Mouse (Mus musculus) macrophage (primary cell): ENCODE results near the gene Rps6ka6. TPM values are rescaled to one million over a fixed set of nuclear protein-coding genes. Genes with fewer than 3 reads are reported as not detected.

Experiments
- H3K27ac ChIP-seq: fragments of 350-480 bp; formaldehyde crosslinking; 2 replicates; pipeline ENCODE4 v1.9.0; 2021
- H3K36me3 ChIP-seq: fragments of 350-480 bp; formaldehyde crosslinking; 2 replicates; pipeline ENCODE4 v1.9.0; 2021; ENCODE audit errors: inconsistent target
- H3K4me3 ChIP-seq: fragments of 350-480 bp; formaldehyde crosslinking; 2 replicates; pipeline ENCODE4 v1.9.0; 2021; ENCODE audit errors: inconsistent target
- H3K79me2 ChIP-seq: fragments of 350-480 bp; formaldehyde crosslinking; 2 replicates; pipeline ENCODE4 v1.9.0; 2021; ENCODE audit errors: inconsistent target
- WGBS: methylation state at CpG from one replicate; pipeline ENCODE4 v1.1.7; 2026; ENCODE audit warnings: inconsistent platforms; ENCODE audit not compliant: missing documents; 5-methylcytosine and 5-hydroxymethylcytosine counted together
- polyA plus RNA-seq: library from polyadenylated mRNA; stranded (reverse); fragments of 250-400 nt; gene quantifications from 3 replicates; pipeline ENCODE4 v1.2.4, GENCODE M21; 2018; ENCODE audit warnings: inconsistent platforms
- total RNA-seq, 78 experiments: library from RNA; depleted of rRNA; stranded (reverse); fragments of 250-400 nt; gene quantifications; 1 replicate in 9 of 78; 2 replicates in 24 of 78; 3 replicates in 43 of 78; 4 replicates in 2 of 78; pipeline ENCODE4 v1.2.4; 2018; ENCODE audit warnings: inconsistent platforms in 56 of 78

The Rps6ka6 gene
- not detected for total RNA-seq (2018; cell fraction: chromatin; rRNA removed)
- not detected for total RNA-seq (2018; cell fraction: cytosol; rRNA removed)
- total RNA-seq (2018; cell fraction: nucleus; rRNA removed), result not detected
- not detected in 3 replicates for polyA plus RNA-seq

GRCm38 (mm10) chrX:111537859-111538258 lies at the start of gene Rps6ka6:
Gene Rps6ka6 (minus strand): TSS chrX:111537959.
- WGBS, result 88% methylated on average over 6 of the region's 10 CpGs
- Histone ChIP-seq H3K79me2 (no peaks in the 10 kb centered on the region), H3K4me3 (no peak within 1 kb of the TSS), H3K27ac (no peak within 1 kb of the TSS), H3K36me3 (no peaks in the 10 kb centered on the region)

- H3K36me3 ChIP-seq, result no peaks in the 10 kb centered on the region
- WGBS, result 91% methylated on average over 2 of the region's 2 CpGs
- no peak overlapping the region for H3K4me3 ChIP-seq
- H3K27ac ChIP-seq, result no peak overlapping the region
- H3K79me2 ChIP-seq, result no peaks in the 10 kb centered on the region
These were observed 39.3 kb upstream of the Rps6ka6 start for GRCm38 (mm10) chrX:111577044-111577443.

- 88% methylated on average over 1 of the region's 1 CpGs for WGBS
- H3K4me3 ChIP-seq, result no peak overlapping the region
These were observed 19.6 kb downstream of the Rps6ka6 start for GRCm38 (mm10) chrX:111518206-111518605.

DNA sequence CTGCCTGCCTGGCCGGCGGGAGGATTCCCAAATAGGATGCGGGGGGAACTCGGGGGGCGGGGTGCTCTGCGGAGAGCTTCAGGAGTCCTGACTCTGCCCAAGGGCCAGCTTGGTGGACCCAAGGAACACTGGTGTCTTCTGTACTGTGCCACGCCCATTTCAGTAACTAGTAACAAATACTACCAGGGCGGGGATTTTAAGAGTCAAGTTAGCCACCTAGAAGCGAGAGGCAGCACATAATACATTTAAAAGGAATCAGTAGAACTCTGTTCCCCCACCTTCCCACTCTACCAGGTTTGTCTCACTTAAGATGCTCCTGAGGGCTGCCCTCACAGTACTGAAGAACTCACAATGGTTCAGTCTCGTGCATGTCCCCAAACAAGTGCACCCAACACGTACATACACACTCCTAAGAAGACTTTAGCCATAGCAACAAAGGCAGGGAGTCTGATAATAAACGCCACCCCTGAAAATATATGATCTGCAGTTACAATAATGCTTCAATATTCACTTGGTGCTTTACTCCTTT lies 74.1 kb downstream of the Rps6ka6 start:
- Histone ChIP-seq H3K27ac (no peak overlapping the region), H3K36me3 (no peaks in the 10 kb centered on the region), H3K4me3 (no peak overlapping the region), H3K79me2 (no peaks in the 10 kb centered on the region)
- WGBS, result 24% methylated on average over 12 of the region's 12 CpGs

More at GRCm38 (mm10) chrX:111518206-111518605, 19.6 kb downstream of the Rps6ka6 start:
- Histone ChIP-seq H3K27ac (no peak overlapping the region), H3K79me2 (no peaks in the 10 kb centered on the region), H3K36me3 (no peaks in the 10 kb centered on the region)

DNA sequence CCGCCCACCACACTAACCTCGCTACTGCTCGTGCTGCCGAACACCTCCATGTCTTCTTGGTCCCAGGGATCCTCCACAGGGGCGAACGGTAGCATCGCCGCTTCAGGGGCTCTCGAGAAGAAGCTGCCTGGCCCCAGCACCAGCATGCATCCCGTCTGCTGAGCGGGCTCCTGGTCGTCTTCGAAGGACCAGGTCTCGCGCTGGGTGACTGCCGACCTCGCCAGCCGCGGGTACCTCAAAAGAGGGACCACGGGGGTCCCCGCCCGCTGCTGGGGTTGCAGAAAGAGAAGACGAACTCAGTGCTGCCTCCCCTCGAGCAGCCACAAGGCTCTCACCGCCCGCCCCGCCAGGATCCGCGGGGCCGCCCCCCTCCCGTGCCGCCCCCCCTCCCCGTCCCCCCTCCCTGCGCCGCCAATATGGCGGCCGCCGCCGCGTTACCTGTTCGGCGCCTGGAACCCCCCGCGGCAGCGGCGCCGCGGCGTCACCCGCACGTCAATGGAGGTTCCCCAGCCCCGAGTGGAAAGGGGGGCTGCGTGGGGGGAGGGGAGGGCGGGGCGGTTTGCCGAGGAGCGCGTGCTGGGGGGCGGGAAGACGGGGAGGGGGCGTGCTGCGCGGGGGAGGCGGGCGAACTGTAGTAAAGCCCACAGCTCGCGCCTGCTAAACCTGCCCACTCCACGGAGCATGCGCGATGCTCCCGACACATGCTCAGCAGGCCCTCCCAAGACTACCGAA lies 74.8 kb downstream of the Rps6ka6 start:
- Histone ChIP-seq H3K4me3 (no peak overlapping the region), H3K79me2 (no peaks in the 10 kb centered on the region), H3K36me3 (no peaks in the 10 kb centered on the region), H3K27ac (no peak overlapping the region)
- 9% methylated on average over 24 of the region's 72 CpGs for WGBS

DNA sequence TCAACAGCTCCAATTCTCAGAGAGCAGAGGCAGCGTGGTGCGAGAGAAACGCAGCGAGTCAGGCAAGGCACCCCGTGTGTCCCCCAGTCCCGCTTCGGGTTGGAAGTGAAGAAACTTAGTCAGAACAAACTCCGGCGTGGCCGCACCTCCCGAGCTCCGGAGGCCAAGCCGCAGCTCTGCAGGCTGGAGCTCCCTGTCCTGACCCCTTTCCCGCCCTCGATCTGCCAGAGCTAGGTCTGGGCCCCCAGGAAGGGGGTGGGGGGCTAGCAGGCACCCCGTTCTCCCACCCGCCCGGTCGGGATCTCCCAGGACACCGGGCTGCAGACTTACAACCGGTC lies 75.3 kb downstream of the Rps6ka6 start:
- Histone ChIP-seq H3K36me3 (no peaks in the 10 kb centered on the region), H3K27ac (no peak overlapping the region), H3K4me3 (no peak overlapping the region), H3K79me2 (no peaks in the 10 kb centered on the region)
- 15% methylated on average over 10 of the region's 21 CpGs for WGBS

- 31% methylated on average over 8 of the region's 8 CpGs for WGBS
- no peaks in the 10 kb centered on the region for H3K36me3 ChIP-seq
- no peaks in the 10 kb centered on the region for H3K79me2 ChIP-seq
- H3K27ac ChIP-seq, result no peak overlapping the region
- no peak overlapping the region for H3K4me3 ChIP-seq
These were observed 75.7 kb downstream of the Rps6ka6 start for GRCm38 (mm10) chrX:111462092-111462491.

DNA sequence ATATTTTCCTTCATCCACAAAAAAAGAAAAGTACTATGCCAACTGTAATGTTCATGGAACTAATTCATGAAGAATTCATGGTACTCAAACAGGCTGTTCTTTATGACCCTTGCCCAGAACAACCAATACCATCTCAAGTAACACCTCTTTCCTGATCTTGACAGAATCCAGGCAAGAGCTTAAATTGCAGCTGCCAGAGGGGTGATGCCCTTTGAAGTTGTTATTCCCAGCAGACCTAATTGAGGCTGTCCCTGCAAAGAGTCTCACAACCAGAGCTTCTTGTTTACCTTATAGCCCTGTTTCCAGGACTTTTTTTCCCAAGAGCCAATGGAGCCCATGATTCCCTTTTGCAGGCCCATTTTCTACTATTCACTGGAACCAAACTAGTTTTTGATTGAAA lies 77.6 kb downstream of the Rps6ka6 start:
- Histone ChIP-seq H3K4me3 (no peak overlapping the region), H3K27ac (no peak overlapping the region), H3K79me2 (no peaks in the 10 kb centered on the region), H3K36me3 (no peaks in the 10 kb centered on the region)

- Histone ChIP-seq H3K27ac (no peak overlapping the region), H3K36me3 (no peaks in the 10 kb centered on the region), H3K79me2 (no peaks in the 10 kb centered on the region), H3K4me3 (no peak overlapping the region)
These were observed 101.2 kb downstream of the Rps6ka6 start for GRCm38 (mm10) chrX:111436571-111436970.

DNA sequence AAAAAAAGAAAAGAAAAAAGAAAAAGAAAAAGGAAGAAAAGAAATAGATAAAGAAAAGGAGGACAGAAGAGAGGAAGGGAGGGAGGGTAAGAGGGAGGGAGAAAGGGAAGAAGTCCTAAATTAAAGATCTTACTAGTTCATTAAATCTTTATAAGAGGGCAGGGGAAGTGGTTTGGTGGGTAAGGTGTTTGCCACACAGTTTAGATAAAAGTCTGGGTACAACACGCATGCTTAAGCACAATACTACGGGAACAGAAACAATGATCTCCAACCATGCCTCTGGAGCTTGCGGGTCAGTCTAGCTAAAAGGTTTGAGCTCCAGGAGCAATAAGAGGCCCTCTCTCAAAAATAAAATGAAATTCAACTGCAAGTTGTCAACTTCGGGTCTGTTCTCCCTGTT lies 123.0 kb downstream of the Rps6ka6 start:
- Histone ChIP-seq H3K4me3 (no peak overlapping the region), H3K36me3 (no peaks in the 10 kb centered on the region), H3K79me2 (no peaks in the 10 kb centered on the region), H3K27ac (no peak overlapping the region)
- 40% methylated on average over 4 of the region's 4 CpGs for WGBS

DNA sequence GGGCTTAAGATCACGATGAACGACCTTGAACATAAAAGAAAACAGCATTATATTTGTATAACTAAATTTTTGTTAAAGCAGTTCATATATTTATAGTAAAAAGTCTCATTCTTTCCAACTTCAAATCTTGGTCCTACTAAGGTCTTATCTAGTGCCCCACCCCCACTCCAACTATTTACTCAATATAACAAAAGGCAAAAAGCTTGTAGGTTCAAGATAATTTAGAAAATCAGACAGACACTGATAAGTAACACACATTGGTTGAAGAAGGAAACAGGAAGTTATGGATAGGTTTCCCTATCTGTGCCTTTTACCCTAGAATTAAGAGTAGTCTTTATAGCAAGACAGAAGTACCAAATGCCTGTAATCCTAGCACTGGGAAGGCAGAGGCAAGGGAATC lies 132.9 kb downstream of the Rps6ka6 start:
- 67% methylated on average over 2 of the region's 2 CpGs for WGBS
- Histone ChIP-seq H3K36me3 (no peaks in the 10 kb centered on the region), H3K27ac (no peak overlapping the region), H3K79me2 (no peaks in the 10 kb centered on the region), H3K4me3 (no peak overlapping the region)

DNA sequence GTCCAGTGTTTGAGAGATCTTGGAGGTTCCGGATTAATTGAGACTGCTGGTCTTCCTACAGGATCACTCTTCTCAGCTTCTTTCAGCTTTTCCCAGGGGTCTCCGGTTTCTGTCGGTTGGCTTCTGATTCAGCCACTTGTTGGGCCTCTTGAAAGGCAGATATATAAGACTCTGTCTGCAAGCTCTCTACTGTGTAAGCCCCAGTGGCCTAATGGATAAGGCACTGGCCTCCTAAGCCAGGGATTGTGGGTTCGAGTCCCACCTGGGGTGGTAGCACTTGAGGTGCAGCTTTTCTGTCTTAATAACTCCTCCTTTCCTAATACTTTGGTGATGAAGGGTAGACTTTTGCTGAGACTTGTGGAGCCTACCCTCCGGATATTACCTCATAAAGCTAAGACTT lies 160.7 kb downstream of the Rps6ka6 start:
- Histone ChIP-seq H3K4me3 (no peak overlapping the region), H3K36me3 (no peaks in the 10 kb centered on the region), H3K79me2 (no peaks in the 10 kb centered on the region), H3K27ac (no peak overlapping the region)
- WGBS, result 88% methylated on average over 5 of the region's 5 CpGs

- no peaks in the 10 kb centered on the region for H3K79me2 ChIP-seq
- H3K4me3 ChIP-seq, result no peak overlapping the region
- no peak overlapping the region for H3K27ac ChIP-seq
- no peaks in the 10 kb centered on the region for H3K36me3 ChIP-seq
- WGBS, result 67% methylated on average over 1 of the region's 1 CpGs
These were observed 163.6 kb downstream of the Rps6ka6 start for GRCm38 (mm10) chrX:111374177-111374576.
